Mouse (Mus musculus): ENCODE measurements around the gene Pde4a.

GRCm38 (mm10) chr9:21216050-21216841 is 50.7 kb downstream of the Pde4a start:
- TF ChIP-seq CTCF (IDR thresholded peaks at IDR 0.05) = no peak
- no peak for TF ChIP-seq EP300 (IDR thresholded peaks at IDR 0.05; ENCODE audit: insufficient read depth, low read depth, low read length)
- TF ChIP-seq POLR2A (IDR thresholded peaks at IDR 0.05; ENCODE audit: insufficient read depth, low read depth, low read length) = no peak
